Mouse (Mus musculus): ENCODE results near the gene Tmem165. TPM values are rescaled to one million over a fixed set of nuclear protein-coding genes. Genes with fewer than 3 reads are reported as not detected.

Tmem165 gene
- polyA plus RNA-seq, 1 experiment = 134 TPM

GRCm38 (mm10) chr5:76139171-76139671, 44.5 kb upstream of the Tmem165 start:
- Histone ChIP-seq H3K36me3 (ENCODE audit: control insufficient read depth, insufficient read depth, low read length, poor library complexity, severe bottlenecking) (no peaks in the 10 kb centered on the region), H3K27ac (ENCODE audit: insufficient read depth, low read length) (no peak overlapping the region), H3K9me3 (replicated peaks; ENCODE audit: control insufficient read depth, insufficient read depth, low read length, poor library complexity, severe bottlenecking) (no peaks in the 10 kb centered on the region), H3K4me1 (ENCODE audit: control insufficient read depth, insufficient read depth, low read length) (no peaks in the 10 kb centered on the region), H3K9ac (ENCODE audit: low read depth, poor library complexity, severe bottlenecking) (peak overlapping the region; percentile 76; the same call in 1 of the 2 replicates), H3K4me3 (ENCODE audit: low read depth, low read length) (no peak overlapping the region), H3K27me3 (ENCODE audit: control insufficient read depth, insufficient read depth, low read length, poor library complexity, severe bottlenecking) (no peaks in the 10 kb centered on the region)
- no peak for TF ChIP-seq EP300 (IDR thresholded peaks at IDR 0.05; ENCODE audit: insufficient read depth, low read depth, low read length)
- no peak for TF ChIP-seq POLR2A (IDR thresholded peaks at IDR 0.05; ENCODE audit: insufficient read depth, low read length)
- no peak for TF ChIP-seq CTCF (IDR thresholded peaks at IDR 0.05; ENCODE audit: low read depth, low read length)

GRCm38 (mm10) chr5:76139808-76140729, 43.6 kb upstream of the Tmem165 start, which contains the start of gene Srd5a3:
Gene Srd5a3, plus strand, starts transcription at chr5:76140271.
- H3K9ac ChIP-seq (ENCODE audit: low read depth, poor library complexity, severe bottlenecking) = peak within 1 kb of the TSS; percentile 76

GRCm38 (mm10) chr5:76140730-76141066, 43.0 kb upstream of the Tmem165 start:
- H3K36me3 ChIP-seq (ENCODE audit: control insufficient read depth, insufficient read depth, low read length, poor library complexity, severe bottlenecking) = no peaks in the 10 kb centered on the region
- peak overlapping the region; percentile 76 for H3K9ac ChIP-seq (ENCODE audit: low read depth, poor library complexity, severe bottlenecking)
- no peaks in the 10 kb centered on the region for H3K4me1 ChIP-seq (ENCODE audit: control insufficient read depth, insufficient read depth, low read length)
- TF ChIP-seq POLR2A (IDR thresholded peaks at IDR 0.05; ENCODE audit: insufficient read depth, low read length) (no peak), CTCF (IDR thresholded peaks at IDR 0.05; ENCODE audit: low read depth, low read length) (no peak), EP300 (IDR thresholded peaks at IDR 0.05; ENCODE audit: insufficient read depth, low read depth, low read length) (no peak)
- no peaks in the 10 kb centered on the region for H3K27me3 ChIP-seq (ENCODE audit: control insufficient read depth, insufficient read depth, low read length, poor library complexity, severe bottlenecking)
- peak overlapping the region; percentile 88 for H3K4me3 ChIP-seq (ENCODE audit: low read depth, low read length)
- H3K27ac ChIP-seq (ENCODE audit: insufficient read depth, low read length) = peak overlapping the region; percentile 34; the same call in 1 of the 2 replicates
- no peaks in the 10 kb centered on the region for H3K9me3 ChIP-seq (replicated peaks; ENCODE audit: control insufficient read depth, insufficient read depth, low read length, poor library complexity, severe bottlenecking)

More at GRCm38 (mm10) chr5:76139808-76140729, 43.6 kb upstream of the Tmem165 start, which contains the start of gene Srd5a3:
- H3K27me3 ChIP-seq (ENCODE audit: control insufficient read depth, insufficient read depth, low read length, poor library complexity, severe bottlenecking) = no peaks in the 10 kb centered on the region
- TF ChIP-seq POLR2A (IDR thresholded peaks at IDR 0.05; ENCODE audit: insufficient read depth, low read length) (peak; percentile 88), EP300 (IDR thresholded peaks at IDR 0.05; ENCODE audit: insufficient read depth, low read depth, low read length) (no peak), CTCF (IDR thresholded peaks at IDR 0.05; ENCODE audit: low read depth, low read length) (peak; percentile 21)
- no peaks in the 10 kb centered on the region for H3K9me3 ChIP-seq (replicated peaks; ENCODE audit: control insufficient read depth, insufficient read depth, low read length, poor library complexity, severe bottlenecking)
- no peaks in the 10 kb centered on the region for H3K4me1 ChIP-seq (ENCODE audit: control insufficient read depth, insufficient read depth, low read length)
- H3K27ac ChIP-seq (ENCODE audit: insufficient read depth, low read length) = peak within 1 kb of the TSS; percentile 47
- no peaks in the 10 kb centered on the region for H3K36me3 ChIP-seq (ENCODE audit: control insufficient read depth, insufficient read depth, low read length, poor library complexity, severe bottlenecking)
- H3K4me3 ChIP-seq (ENCODE audit: low read depth, low read length) = peak within 1 kb of the TSS; percentile 88

GRCm38 (mm10) chr5:76143356-76143755, 40.3 kb upstream of the Tmem165 start:
- Histone ChIP-seq H3K27me3 (ENCODE audit: control insufficient read depth, insufficient read depth, low read length, poor library complexity, severe bottlenecking) (no peaks in the 10 kb centered on the region), H3K4me3 (ENCODE audit: low read depth, low read length) (no peak overlapping the region), H3K9ac (ENCODE audit: low read depth, poor library complexity, severe bottlenecking) (no peak overlapping the region), H3K27ac (ENCODE audit: insufficient read depth, low read length) (no peak overlapping the region), H3K36me3 (ENCODE audit: control insufficient read depth, insufficient read depth, low read length, poor library complexity, severe bottlenecking) (no peaks in the 10 kb centered on the region), H3K4me1 (ENCODE audit: control insufficient read depth, insufficient read depth, low read length) (no peaks in the 10 kb centered on the region), H3K9me3 (replicated peaks; ENCODE audit: control insufficient read depth, insufficient read depth, low read length, poor library complexity, severe bottlenecking) (no peaks in the 10 kb centered on the region)
- TF ChIP-seq POLR2A (IDR thresholded peaks at IDR 0.05; ENCODE audit: insufficient read depth, low read length) (no peak), CTCF (IDR thresholded peaks at IDR 0.05; ENCODE audit: low read depth, low read length) (no peak), EP300 (IDR thresholded peaks at IDR 0.05; ENCODE audit: insufficient read depth, low read depth, low read length) (no peak)

- TF ChIP-seq CTCF (IDR thresholded peaks at IDR 0.05; ENCODE audit: low read depth, low read length) (no peak), EP300 (IDR thresholded peaks at IDR 0.05; ENCODE audit: insufficient read depth, low read depth, low read length) (no peak), POLR2A (IDR thresholded peaks at IDR 0.05; ENCODE audit: insufficient read depth, low read length) (no peak)
- H3K27me3 ChIP-seq (ENCODE audit: control insufficient read depth, insufficient read depth, low read length, poor library complexity, severe bottlenecking) = no peaks in the 10 kb centered on the region
- no peak overlapping the region for H3K9ac ChIP-seq (ENCODE audit: low read depth, poor library complexity, severe bottlenecking)
- H3K36me3 ChIP-seq (ENCODE audit: control insufficient read depth, insufficient read depth, low read length, poor library complexity, severe bottlenecking) = no peaks in the 10 kb centered on the region
- no peaks in the 10 kb centered on the region for H3K4me1 ChIP-seq (ENCODE audit: control insufficient read depth, insufficient read depth, low read length)
- H3K4me3 ChIP-seq (ENCODE audit: low read depth, low read length) = no peak overlapping the region
- no peaks in the 10 kb centered on the region for H3K9me3 ChIP-seq (replicated peaks; ENCODE audit: control insufficient read depth, insufficient read depth, low read length, poor library complexity, severe bottlenecking)
- H3K27ac ChIP-seq (ENCODE audit: insufficient read depth, low read length) = no peak overlapping the region
Observed at GRCm38 (mm10) chr5:76146401-76146800, 37.3 kb upstream of the Tmem165 start.

GRCm38 (mm10) chr5:76149436-76149835, 34.2 kb upstream of the Tmem165 start:
- no peaks in the 10 kb centered on the region for H3K4me1 ChIP-seq (ENCODE audit: control insufficient read depth, insufficient read depth, low read length)
- no peak overlapping the region for H3K27ac ChIP-seq (ENCODE audit: insufficient read depth, low read length)
- H3K4me3 ChIP-seq (ENCODE audit: low read depth, low read length) = no peak overlapping the region
- H3K9ac ChIP-seq (ENCODE audit: low read depth, poor library complexity, severe bottlenecking) = no peak overlapping the region
- no peaks in the 10 kb centered on the region for H3K9me3 ChIP-seq (replicated peaks; ENCODE audit: control insufficient read depth, insufficient read depth, low read length, poor library complexity, severe bottlenecking)
- no peaks in the 10 kb centered on the region for H3K27me3 ChIP-seq (ENCODE audit: control insufficient read depth, insufficient read depth, low read length, poor library complexity, severe bottlenecking)
- no peaks in the 10 kb centered on the region for H3K36me3 ChIP-seq (ENCODE audit: control insufficient read depth, insufficient read depth, low read length, poor library complexity, severe bottlenecking)
- TF ChIP-seq CTCF (IDR thresholded peaks at IDR 0.05; ENCODE audit: low read depth, low read length) (no peak), POLR2A (IDR thresholded peaks at IDR 0.05; ENCODE audit: insufficient read depth, low read length) (no peak), EP300 (IDR thresholded peaks at IDR 0.05; ENCODE audit: insufficient read depth, low read depth, low read length) (no peak)

Data from ES-Bruce4 (cell line).